Mouse (Mus musculus) lung, adult 18-20 months (tissue): Measurements from ENCODE around the gene Trim8.
A peak's percentile ranks its signal among the peaks of the same experiment; 100 is the strongest.

ENCODE experiments used
- DNase-seq, 2 experiments: peaks; one replicate each; pipeline ENCODE4 v3.0.0; 2022; ENCODE audit warnings: mixed read lengths in 2 of 2

The Trim8 gene

DNA sequence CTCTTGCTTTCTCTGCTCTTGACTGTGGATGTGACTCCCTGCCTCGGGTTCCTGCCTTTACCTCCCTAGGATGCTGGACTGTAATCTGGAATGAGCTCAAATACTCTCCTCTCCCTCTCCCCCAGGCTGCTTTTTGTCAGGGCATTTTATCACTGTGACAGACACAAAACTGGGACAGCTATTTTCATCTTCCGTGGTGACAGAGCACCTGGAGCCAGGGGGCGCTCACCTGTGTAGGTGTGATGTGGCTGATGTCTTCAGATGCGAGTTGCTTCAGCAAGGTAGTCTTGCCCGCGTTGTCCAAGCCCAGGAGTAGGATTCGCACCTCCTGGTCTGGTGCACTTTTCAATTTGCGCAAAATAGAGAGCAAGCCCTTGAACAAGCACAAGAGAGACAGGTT lies 56.5 kb downstream of the Trim8 start:
- no peak for DNase-seq

DNA sequence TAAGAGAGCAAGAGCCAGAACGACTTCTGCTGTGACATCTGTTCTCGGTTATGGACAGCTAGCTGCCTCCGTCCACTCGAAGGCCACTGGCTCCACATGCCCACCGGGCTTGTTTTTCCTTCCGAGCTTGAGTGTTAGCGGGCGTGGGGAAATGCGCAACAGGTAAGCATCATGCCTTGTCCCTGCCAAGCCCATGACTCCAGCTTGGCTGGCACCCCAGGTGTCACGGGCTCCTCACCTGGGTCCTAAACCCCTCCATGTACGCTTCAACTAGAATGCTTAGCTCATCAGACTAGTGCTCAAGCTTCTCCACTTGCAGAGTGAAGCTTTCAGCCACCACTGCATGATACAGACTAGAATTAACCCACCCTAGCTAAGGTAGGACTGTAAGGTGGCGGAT lies 57.1 kb downstream of the Trim8 start:
- DNase-seq, result peak; percentile 58 to 76

DNA sequence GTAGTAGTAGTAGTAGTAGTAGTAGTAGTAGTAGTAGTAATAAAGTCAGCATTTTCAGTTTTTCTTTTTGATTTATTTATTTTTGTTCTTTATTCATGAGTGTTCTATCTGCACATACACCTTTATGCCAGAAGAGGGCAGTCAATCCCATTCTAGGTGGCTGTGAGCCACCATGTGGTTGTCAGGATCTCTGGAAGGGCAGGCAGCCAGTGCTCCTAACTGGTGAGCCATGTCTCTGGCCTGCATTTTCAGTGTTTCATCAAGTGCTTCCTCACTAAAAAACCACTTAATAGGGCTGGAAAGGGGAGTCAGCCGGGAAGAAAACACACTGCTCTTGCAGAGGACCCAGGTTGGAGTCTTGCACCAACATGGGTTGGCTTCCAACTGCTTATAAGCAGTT lies 60.6 kb downstream of the Trim8 start:
- DNase-seq, result peak; percentile 45 to 71

DNA sequence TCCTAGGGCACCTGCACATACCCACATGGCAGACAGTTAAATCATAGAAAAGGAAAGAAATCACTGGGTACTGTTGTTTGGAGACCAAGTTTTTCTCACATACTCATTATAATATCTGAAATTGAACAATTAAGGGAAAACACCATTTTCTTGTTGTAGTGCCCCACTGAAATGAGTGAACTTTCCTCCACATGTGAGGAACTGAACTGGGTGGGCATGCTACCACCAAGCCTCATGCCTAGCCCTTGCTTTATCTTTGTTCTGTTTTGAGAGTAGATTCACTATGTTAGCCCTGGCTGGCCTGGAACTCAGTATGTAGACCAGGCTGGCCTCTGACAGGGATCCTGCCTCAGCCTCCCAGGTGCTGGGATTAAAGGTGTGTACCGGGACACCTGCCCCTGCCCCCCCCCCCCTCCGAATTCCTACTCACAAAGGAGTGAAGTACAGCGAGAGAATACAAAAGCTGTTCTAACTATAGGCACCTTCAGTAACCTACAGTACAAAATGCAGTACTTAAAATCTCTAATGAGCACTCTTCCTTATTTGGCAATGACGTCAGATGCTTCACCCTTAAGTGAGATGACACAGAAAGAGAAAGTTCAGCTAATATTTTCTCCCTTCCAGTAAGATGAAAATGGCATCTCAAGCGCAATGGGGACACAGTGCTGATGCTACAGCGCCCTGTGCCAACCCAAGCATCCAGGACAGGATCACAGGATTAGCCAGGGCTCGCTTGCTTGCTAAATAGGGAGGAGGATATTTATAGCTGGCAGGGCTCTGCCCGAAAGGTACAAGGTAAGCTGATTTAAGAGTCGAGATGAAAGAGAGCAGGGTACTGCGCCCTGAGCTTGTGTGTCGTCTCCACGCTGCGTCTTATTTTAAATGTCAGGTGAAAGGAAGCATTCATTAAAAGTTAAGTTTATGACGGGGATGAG lies 61.3 kb downstream of the Trim8 start:
- no peak for DNase-seq

DNA sequence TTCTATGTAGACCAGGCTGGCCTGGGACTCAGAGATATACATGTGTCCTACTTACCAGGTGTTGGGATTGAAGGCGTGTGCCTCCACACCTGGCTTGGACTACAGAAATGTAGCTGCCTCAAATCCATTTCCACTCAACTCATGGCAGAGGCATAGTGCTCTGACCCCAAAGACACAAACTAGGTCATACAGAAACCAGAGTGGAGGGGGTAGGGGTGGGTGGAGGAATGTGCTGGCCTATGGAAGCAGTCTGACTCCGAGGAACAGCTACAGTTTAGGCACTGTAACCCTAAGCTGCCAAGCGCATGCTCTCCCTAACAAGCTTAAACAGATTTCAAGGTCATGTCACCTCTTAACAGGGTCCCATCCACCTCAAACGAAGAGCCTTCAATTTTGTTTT lies 62.1 kb downstream of the Trim8 start:
- DNase-seq, result no peak

DNA sequence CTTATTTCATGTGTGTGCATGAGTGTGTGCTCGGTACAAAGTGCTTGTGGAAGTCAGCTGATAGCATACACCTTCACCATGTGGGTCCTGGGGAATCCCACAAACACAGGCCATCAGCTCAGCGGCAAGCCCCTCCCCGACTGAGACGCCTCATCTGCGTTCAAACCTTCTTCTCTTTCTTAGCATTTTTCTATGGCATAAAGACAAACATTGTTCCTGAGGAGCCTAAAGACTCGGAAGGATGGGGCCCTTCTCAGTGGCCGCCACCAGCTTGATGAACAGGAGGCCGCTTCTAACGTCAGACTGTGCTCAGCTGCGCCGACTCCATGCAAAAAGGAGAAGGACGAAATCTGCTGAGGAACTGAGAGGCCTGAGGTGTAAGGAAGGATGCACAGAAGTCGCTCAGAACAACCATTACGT lies 62.6 kb downstream of the Trim8 start:
- no peak for DNase-seq
